Mouse (Mus musculus) myocyte (in vitro differentiated cells): ENCODE measurements around the gene Fthl17a. TPM values are rescaled to one million over a fixed set of nuclear protein-coding genes. Genes with fewer than 3 reads are reported as not detected.

Experiments
- H3K27me3 ChIP-seq: one replicate; pipeline ENCODE4 v1.6.1; 2011; ENCODE audit not compliant: control insufficient read depth, insufficient read depth, insufficient read length
- H3K36me3 ChIP-seq: one replicate; pipeline ENCODE4 v1.6.1; 2011; ENCODE audit not compliant: control insufficient read depth, insufficient read depth
- H3K4me2 ChIP-seq: one replicate; pipeline ENCODE4 v1.6.1; 2011; ENCODE audit warnings: low read depth, control low read depth
- H3K4me3 ChIP-seq: one replicate; pipeline ENCODE4 v1.5.1; 2011; ENCODE audit warnings: mild to moderate bottlenecking, control low read depth, moderate library complexity
- H3K79me2 ChIP-seq: one replicate; pipeline ENCODE4 v1.6.1; 2011; ENCODE audit not compliant: control insufficient read depth, insufficient read depth
- H3ac ChIP-seq: one replicate; pipeline ENCODE4 v1.6.1; 2011; ENCODE audit not compliant: control insufficient read depth, insufficient read length
- CEBPB ChIP-seq: IDR thresholded peaks from 2 replicates; pipeline ENCODE4 v1.6.1; 2011; ENCODE audit warnings: mild to moderate bottlenecking, moderate library complexity; ENCODE audit not compliant: poor library complexity, insufficient read depth, severe bottlenecking
- E2F4 ChIP-seq: IDR thresholded peaks from one replicate; pipeline ENCODE4 v1.6.1; 2011; ENCODE audit warnings: mild to moderate bottlenecking, control low read depth, moderate library complexity; ENCODE audit not compliant: insufficient read depth
- MAX ChIP-seq: IDR thresholded peaks from one replicate; pipeline ENCODE4 v1.6.1; 2011; ENCODE audit warnings: low read depth, mild to moderate bottlenecking, control low read depth
- MYOD1 ChIP-seq, 3 experiments: IDR thresholded peaks; one replicate each; pipeline ENCODE4 v1.6.1; 2011; ENCODE audit warnings: control low read depth in 2 of 3, low read depth in 2 of 3, mild to moderate bottlenecking in 2 of 3, moderate library complexity in 1 of 3; ENCODE audit not compliant: insufficient read length in 2 of 3, control insufficient read depth in 1 of 3
- MYOG ChIP-seq, 3 experiments: IDR thresholded peaks; one replicate each; pipeline ENCODE4 v1.6.1; 2011; ENCODE audit warnings: control low read depth in 2 of 3, low read depth in 2 of 3, mild to moderate bottlenecking in 2 of 3; ENCODE audit not compliant: insufficient read length in 2 of 3, control insufficient read depth in 1 of 3, insufficient read depth in 1 of 3
- POLR2A ChIP-seq: IDR thresholded peaks from one replicate; pipeline ENCODE4 v1.6.1; 2011; ENCODE audit warnings: low read depth, mild to moderate bottlenecking, control low read depth, moderate library complexity; ENCODE audit not compliant: insufficient read length
- POLR2AphosphoS2 ChIP-seq: IDR thresholded peaks from one replicate; pipeline ENCODE4 v1.6.1; 2011; ENCODE audit warnings: low read depth, control low read depth; ENCODE audit not compliant: insufficient read length
- REST ChIP-seq: IDR thresholded peaks from one replicate; pipeline ENCODE4 v1.6.1; 2011; ENCODE audit warnings: mild to moderate bottlenecking, control low read depth, moderate library complexity; ENCODE audit not compliant: insufficient read depth, insufficient read length
- SRF ChIP-seq: IDR thresholded peaks from one replicate; pipeline ENCODE4 v1.6.1; 2011; ENCODE audit warnings: low read depth; ENCODE audit not compliant: control insufficient read depth, insufficient read length
- TCF12 ChIP-seq: IDR thresholded peaks from one replicate; pipeline ENCODE4 v1.6.1; 2011; ENCODE audit warnings: mild to moderate bottlenecking, control low read depth; ENCODE audit not compliant: poor library complexity, insufficient read depth, severe bottlenecking
- TCF3 ChIP-seq: IDR thresholded peaks from one replicate; pipeline ENCODE4 v1.6.1; 2011; ENCODE audit warnings: low read depth, control low read depth; ENCODE audit not compliant: insufficient read length
- USF1 ChIP-seq: IDR thresholded peaks from one replicate; pipeline ENCODE4 v1.6.1; 2011; ENCODE audit warnings: low read depth, mild to moderate bottlenecking, control low read depth, moderate library complexity
- polyA plus RNA-seq: library from polyadenylated mRNA; unstranded; fragments of >200 nt; fragmentation: generic; extraction: Trizol; gene quantifications from one replicate; pipeline ENCODE4 v1.2.1, GENCODE M21; 2012; ENCODE audit warnings: missing spikeins

The Fthl17a gene
- polyA plus RNA-seq, 1 experiment, result not detected

DNA sequence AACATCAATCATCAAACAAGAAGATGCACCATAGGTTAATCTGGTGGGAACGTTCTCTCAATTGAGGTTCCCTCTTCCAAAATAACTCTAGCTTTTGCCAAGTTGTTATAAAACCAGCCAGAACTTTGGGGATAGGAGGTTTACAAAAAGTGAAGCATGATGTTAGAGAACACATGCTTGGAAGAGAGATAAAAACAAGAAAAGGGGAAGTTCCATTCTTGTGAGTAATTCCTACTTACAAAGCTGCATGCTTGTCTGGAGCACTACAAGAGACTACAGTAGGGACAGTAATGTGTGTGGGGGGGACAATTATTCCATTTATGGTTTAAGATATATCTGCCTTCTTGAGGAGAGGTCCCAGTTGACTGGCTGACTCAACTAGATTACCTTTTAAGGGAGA, 40.4 kb downstream of the Fthl17a start:
- no peak for TF ChIP-seq CEBPB
- no peak for TF ChIP-seq MAX
- no peak for TF ChIP-seq MYOD1 (IDR thresholded peaks at IDR 0.05; ENCODE audit: control insufficient read depth in 1 of 3, insufficient read length in 2 of 3, low read depth in 2 of 3)
- no peak for TF ChIP-seq POLR2A
- TF ChIP-seq POLR2AphosphoS2, result no peak
- no peak for TF ChIP-seq REST
- TF ChIP-seq MYOG (IDR thresholded peaks at IDR 0.05; ENCODE audit: control insufficient read depth in 1 of 3, insufficient read depth in 1 of 3, insufficient read length in 2 of 3, low read depth in 2 of 3), result no peak
- no peak for TF ChIP-seq SRF
- no peaks in the 10 kb centered on the region for H3K27me3 ChIP-seq
- H3K36me3 ChIP-seq, result no peaks in the 10 kb centered on the region
- H3K4me2 ChIP-seq, result no peak overlapping the region
- H3ac ChIP-seq, result no peak overlapping the region
- H3K4me3 ChIP-seq, result no peak overlapping the region
- H3K79me2 ChIP-seq, result no peaks in the 10 kb centered on the region

DNA sequence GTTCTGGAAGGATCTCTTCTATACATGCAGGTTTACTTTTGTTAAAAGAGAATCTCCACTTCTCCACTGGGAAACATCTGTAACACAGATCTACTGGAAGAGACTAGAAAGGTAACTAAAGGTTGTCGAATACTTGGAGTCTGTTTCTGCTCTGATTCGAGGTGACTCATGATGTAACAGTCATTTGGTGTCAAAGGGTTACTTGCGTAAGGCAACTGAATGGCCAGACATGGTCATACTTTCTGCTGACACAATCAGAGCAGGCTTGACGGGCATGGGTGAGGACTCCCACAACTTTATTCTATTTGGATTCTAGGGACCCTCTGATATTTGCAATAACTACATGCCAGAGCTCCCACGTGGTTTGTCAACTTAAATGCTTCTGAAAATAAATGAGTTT, 43.3 kb downstream of the Fthl17a start:
- Histone ChIP-seq H3K36me3 (no peaks in the 10 kb centered on the region), H3K4me2 (no peak overlapping the region), H3ac (no peak overlapping the region), H3K79me2 (no peaks in the 10 kb centered on the region), H3K27me3 (no peaks in the 10 kb centered on the region), H3K4me3 (no peak overlapping the region)
- no peak for TF ChIP-seq MYOD1 (IDR thresholded peaks at IDR 0.05; ENCODE audit: control insufficient read depth in 1 of 3, insufficient read length in 2 of 3, low read depth in 2 of 3)
- no peak for TF ChIP-seq USF1

GRCm38 (mm10) chrX:85294001-85294400, 44.5 kb downstream of the Fthl17a start:
- H3K79me2 ChIP-seq, result no peaks in the 10 kb centered on the region
- H3K4me2 ChIP-seq, result no peak overlapping the region

DNA sequence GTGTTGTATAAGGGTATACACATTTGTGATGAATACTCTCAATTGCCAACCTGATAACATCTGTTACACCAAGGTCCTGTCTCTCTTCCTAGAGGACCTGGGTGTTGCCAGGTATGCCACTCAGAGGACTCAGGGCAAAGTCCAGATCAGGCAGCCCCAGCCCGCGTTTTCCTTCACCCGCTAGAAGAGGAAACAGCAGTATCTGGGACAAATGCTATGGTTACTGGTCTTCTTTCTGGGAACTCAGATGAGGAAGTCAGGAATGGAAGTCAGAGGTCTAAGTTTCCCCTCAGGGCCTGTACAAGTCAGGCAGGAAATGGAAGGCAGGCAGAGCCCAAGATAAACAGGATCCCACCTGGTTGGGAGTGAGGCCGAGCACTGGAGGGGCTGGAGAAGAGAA, 55.2 kb downstream of the Fthl17a start:
- Histone ChIP-seq H3K79me2 (no peaks in the 10 kb centered on the region), H3K4me2 (no peak overlapping the region), H3K4me3 (no peak overlapping the region), H3K36me3 (no peaks in the 10 kb centered on the region), H3ac (no peak overlapping the region), H3K27me3 (no peaks in the 10 kb centered on the region)
- TF ChIP-seq POLR2AphosphoS2, result no peak
- no peak for TF ChIP-seq MYOD1 (IDR thresholded peaks at IDR 0.05; ENCODE audit: control insufficient read depth in 1 of 3, insufficient read length in 2 of 3, low read depth in 2 of 3)
- no peak for TF ChIP-seq TCF3
- no peak for TF ChIP-seq MYOG (IDR thresholded peaks at IDR 0.05; ENCODE audit: control insufficient read depth in 1 of 3, insufficient read depth in 1 of 3, insufficient read length in 2 of 3, low read depth in 2 of 3)
- TF ChIP-seq MAX, result no peak
- no peak for TF ChIP-seq SRF
- no peak for TF ChIP-seq USF1

More at GRCm38 (mm10) chrX:85294001-85294400, 44.5 kb downstream of the Fthl17a start:
- TF ChIP-seq REST (no peak), TCF3 (no peak)
- H3K27me3 ChIP-seq, result no peaks in the 10 kb centered on the region
- H3ac ChIP-seq, result no peak overlapping the region
- H3K4me3 ChIP-seq, result no peak overlapping the region
- H3K36me3 ChIP-seq, result no peaks in the 10 kb centered on the region

DNA sequence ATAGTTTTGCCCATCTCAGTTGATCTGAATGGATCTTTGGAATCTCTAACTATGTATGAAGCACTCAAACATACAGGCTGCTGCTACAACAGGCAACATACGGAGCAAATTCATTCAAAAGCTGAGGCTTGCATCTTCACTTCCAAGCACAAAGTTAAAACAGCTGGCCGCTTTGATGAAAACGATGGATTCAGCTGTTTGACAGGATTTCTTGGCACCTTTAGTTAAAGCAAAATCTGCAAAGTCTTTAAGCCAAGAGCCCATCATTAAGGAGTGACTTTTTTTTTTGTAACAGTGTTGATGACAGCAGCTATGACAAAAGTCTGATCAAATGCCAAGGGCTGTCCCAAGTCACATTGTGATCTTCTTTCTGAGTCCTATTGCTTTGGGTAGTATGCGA, 69.1 kb downstream of the Fthl17a start:
- Histone ChIP-seq H3K27me3 (no peaks in the 10 kb centered on the region), H3ac (no peak overlapping the region), H3K4me3 (no peak overlapping the region), H3K36me3 (no peaks in the 10 kb centered on the region), H3K4me2 (no peak overlapping the region), H3K79me2 (no peaks in the 10 kb centered on the region)
- TF ChIP-seq MAX (no peak), REST (no peak), SRF (no peak), CEBPB (no peak), TCF3 (no peak), POLR2AphosphoS2 (no peak), E2F4 (no peak), POLR2A (no peak), MYOG (IDR thresholded peaks at IDR 0.05; ENCODE audit: control insufficient read depth in 1 of 3, insufficient read depth in 1 of 3, insufficient read length in 2 of 3, low read depth in 2 of 3) (no peak), MYOD1 (IDR thresholded peaks at IDR 0.05; ENCODE audit: control insufficient read depth in 1 of 3, insufficient read length in 2 of 3, low read depth in 2 of 3) (no peak), TCF12 (no peak), USF1 (no peak)

GRCm38 (mm10) chrX:85319193-85319592, 69.7 kb downstream of the Fthl17a start:
- Histone ChIP-seq H3K79me2 (no peaks in the 10 kb centered on the region), H3K27me3 (no peaks in the 10 kb centered on the region), H3K4me3 (no peak overlapping the region), H3K4me2 (no peak overlapping the region), H3ac (no peak overlapping the region), H3K36me3 (no peaks in the 10 kb centered on the region)
- TF ChIP-seq SRF, result no peak
- no peak for TF ChIP-seq TCF3
- TF ChIP-seq MYOD1 (IDR thresholded peaks at IDR 0.05; ENCODE audit: control insufficient read depth in 1 of 3, insufficient read length in 2 of 3, low read depth in 2 of 3), result no peak
- no peak for TF ChIP-seq POLR2A
- TF ChIP-seq E2F4, result no peak
- TF ChIP-seq TCF12, result no peak
- TF ChIP-seq REST, result no peak
- TF ChIP-seq CEBPB, result no peak
- TF ChIP-seq USF1, result no peak
- no peak for TF ChIP-seq MAX
- no peak for TF ChIP-seq MYOG (IDR thresholded peaks at IDR 0.05; ENCODE audit: control insufficient read depth in 1 of 3, insufficient read depth in 1 of 3, insufficient read length in 2 of 3, low read depth in 2 of 3)
- TF ChIP-seq POLR2AphosphoS2, result no peak
